Mouse (Mus musculus) embryonic facial prominence, embryonic 10.5 days (tissue): ENCODE measurements at regions not wholly inside any gene's neighbourhood (a gene's known extent, or its start where the extent isn't known, plus 50 kb on each side); places are given as distances from the start of the nearest gene placed in this dataset.

Source experiments
- DNase-seq: peaks from one replicate; pipeline ENCODE4 v3.0.0-alpha.2; 2017; ENCODE audit warnings: low spot score
- H3K27ac ChIP-seq: fragments of 300-500 bp; sonication (generic); replicated peaks from 2 replicates; pipeline ENCODE4 v1.5.1; 2016; ENCODE audit warnings: mild to moderate bottlenecking
- H3K27me3 ChIP-seq: fragments of 300-500 bp; sonication (generic); replicated peaks from 2 replicates; pipeline ENCODE4 v1.6.1; 2016; ENCODE audit warnings: low read depth, mild to moderate bottlenecking; ENCODE audit not compliant: poor library complexity, severe bottlenecking
- H3K36me3 ChIP-seq: fragments of 300-500 bp; sonication (generic); replicated peaks from 2 replicates; pipeline ENCODE4 v1.6.1; 2016; ENCODE audit warnings: mild to moderate bottlenecking, moderate library complexity
- H3K4me1 ChIP-seq: fragments of 300-500 bp; sonication (generic); 2 replicates; pipeline ENCODE4 v1.6.1; 2016
- H3K4me3 ChIP-seq: fragments of 300-500 bp; sonication (generic); 2 replicates; pipeline ENCODE4 v1.5.1; 2016; ENCODE audit warnings: mild to moderate bottlenecking, moderate library complexity
- H3K9me3 ChIP-seq: fragments of 300-500 bp; sonication (generic); 2 replicates; pipeline ENCODE4 v1.6.1; 2016; ENCODE audit warnings: mild to moderate bottlenecking
- WGBS: fragments of 180-500 bp; shearing (Covaris S2); methylation state at CpG from one replicate; pipeline ENCODE4 v1.1.7; 2016; 5-methylcytosine and 5-hydroxymethylcytosine counted together

- H3K4me1 ChIP-seq, result no peaks in the 10 kb centered on the region
- 90% methylated on average over 3 of the region's 3 CpGs for WGBS
- H3K27ac ChIP-seq, result no peak overlapping the region
- H3K4me3 ChIP-seq, result no peak overlapping the region
- no peaks in the 10 kb centered on the region for H3K36me3 ChIP-seq
- no peak for DNase-seq
- H3K9me3 ChIP-seq, result no peaks in the 10 kb centered on the region
- no peaks in the 10 kb centered on the region for H3K27me3 ChIP-seq
Observed at GRCm38 (mm10) chr14:58224419-58224818, 154.1 kb downstream of the Fgf9 start.

DNA sequence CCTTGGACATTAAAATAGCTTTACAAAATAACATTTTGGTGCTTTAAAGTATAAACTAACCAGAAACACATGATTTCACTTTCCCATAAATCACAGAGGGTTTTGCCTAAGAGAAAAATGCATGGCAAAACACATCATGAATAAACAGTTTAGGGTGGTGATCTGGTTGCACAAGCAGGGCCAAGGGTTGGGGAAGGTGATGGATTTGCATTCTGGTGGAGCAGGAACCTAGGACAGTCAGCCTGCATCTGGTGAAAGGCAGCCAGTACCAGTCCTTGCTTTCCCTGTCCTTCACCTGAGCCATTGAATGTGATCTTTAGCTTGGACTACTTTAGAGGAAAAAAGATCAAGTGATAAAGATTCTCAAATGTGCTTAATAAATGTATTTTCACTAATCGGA, 138.1 kb downstream of the Fgf9 start:
- H3K27me3 ChIP-seq, result peaks cover 6% of the 10 kb centered on the region; the same call in 1 of the 2 replicates
- H3K9me3 ChIP-seq, result no peaks in the 10 kb centered on the region
- no peak overlapping the region for H3K27ac ChIP-seq
- DNase-seq, result no peak
- WGBS, result 92% methylated on average over 1 of the region's 1 CpGs
- H3K4me1 ChIP-seq, result peaks cover under 1% of the 10 kb centered on the region
- no peak overlapping the region for H3K4me3 ChIP-seq
- no peaks in the 10 kb centered on the region for H3K36me3 ChIP-seq

- H3K9me3 ChIP-seq, result no peaks in the 10 kb centered on the region
- no peaks in the 10 kb centered on the region for H3K36me3 ChIP-seq
- WGBS, result 57% methylated on average over 6 of the region's 6 CpGs
- DNase-seq, result peak; percentile 13
- no peak overlapping the region for H3K4me3 ChIP-seq
- H3K4me1 ChIP-seq, result peaks cover 10% of the 10 kb centered on the region
- H3K27me3 ChIP-seq, result peaks cover 11% of the 10 kb centered on the region; the same call in 1 of the 2 replicates
- no peak overlapping the region for H3K27ac ChIP-seq
Observed at GRCm38 (mm10) chr14:58202607-58203295, 132.4 kb downstream of the Fgf9 start.

GRCm38 (mm10) chr14:58189948-58190347, 119.6 kb downstream of the Fgf9 start:
- H3K9me3 ChIP-seq, result no peaks in the 10 kb centered on the region
- no peaks in the 10 kb centered on the region for H3K36me3 ChIP-seq
- H3K27ac ChIP-seq, result no peak overlapping the region
- peaks cover 10% of the 10 kb centered on the region; the same call in 1 of the 2 replicates for H3K4me1 ChIP-seq
- 0 out of 2 replicates have a peak, but pooled peaks cover 4% of the 10 kb centered on the region for H3K27me3 ChIP-seq
- no peak for DNase-seq
- WGBS, result 86% methylated on average over 15 of the region's 15 CpGs
- H3K4me3 ChIP-seq, result no peak overlapping the region

- H3K4me3 ChIP-seq, result no peak overlapping the region
- WGBS, result 63% methylated on average over 5 of the region's 5 CpGs
- H3K36me3 ChIP-seq, result no peaks in the 10 kb centered on the region
Observed at GRCm38 (mm10) chr14:58182869-58183268, 112.5 kb downstream of the Fgf9 start.

GRCm38 (mm10) chr14:58180724-58181123, 110.4 kb downstream of the Fgf9 start:
- H3K27me3 ChIP-seq, result no peaks in the 10 kb centered on the region
- no peak overlapping the region for H3K4me3 ChIP-seq
- no peaks in the 10 kb centered on the region for H3K4me1 ChIP-seq
- H3K36me3 ChIP-seq, result no peaks in the 10 kb centered on the region
- H3K9me3 ChIP-seq, result 0 out of 2 replicates have a peak, but pooled peaks cover 2% of the 10 kb centered on the region
- no peak for DNase-seq
- H3K27ac ChIP-seq, result no peak overlapping the region

More at GRCm38 (mm10) chr14:58182869-58183268, 112.5 kb downstream of the Fgf9 start:
- no peaks in the 10 kb centered on the region for H3K4me1 ChIP-seq
- no peaks in the 10 kb centered on the region for H3K27me3 ChIP-seq
- H3K9me3 ChIP-seq, result 0 out of 2 replicates have a peak, but pooled peaks cover 2% of the 10 kb centered on the region
- DNase-seq, result no peak
- no peak overlapping the region for H3K27ac ChIP-seq

GRCm38 (mm10) chr14:58175651-58176363, 105.5 kb downstream of the Fgf9 start:
- Histone ChIP-seq H3K9me3 (0 out of 2 replicates have a peak, but pooled peaks cover 2% of the 10 kb centered on the region), H3K4me1 (no peaks in the 10 kb centered on the region), H3K36me3 (no peaks in the 10 kb centered on the region), H3K27ac (no peak overlapping the region), H3K4me3 (no peak overlapping the region), H3K27me3 (no peaks in the 10 kb centered on the region)
- DNase-seq, result no peak
- WGBS, result 87% methylated on average over 5 of the region's 5 CpGs

DNA sequence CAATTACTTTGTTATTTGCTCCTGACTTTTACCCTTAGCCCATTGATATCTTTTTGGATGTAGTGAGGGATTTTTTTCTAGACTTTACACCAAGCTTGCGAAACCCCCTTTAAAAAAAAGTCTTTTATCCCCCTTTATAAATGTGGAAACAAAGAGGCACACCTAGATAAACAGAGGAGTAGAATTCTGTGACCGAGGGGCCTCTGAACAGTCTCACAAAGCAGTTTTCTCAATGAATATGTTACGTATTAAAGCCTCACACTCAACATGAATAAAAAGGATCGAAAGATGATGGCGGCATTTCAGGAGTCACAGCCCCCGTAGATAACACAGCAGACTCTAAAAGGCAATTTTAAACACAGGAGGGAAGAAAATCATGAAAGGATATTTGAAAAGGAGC, 104.2 kb downstream of the Fgf9 start:
- DNase-seq, result no peak
- no peaks in the 10 kb centered on the region for H3K4me1 ChIP-seq
- 90% methylated on average over 6 of the region's 6 CpGs for WGBS
- H3K27me3 ChIP-seq, result no peaks in the 10 kb centered on the region
- H3K4me3 ChIP-seq, result no peak overlapping the region
- 0 out of 2 replicates have a peak, but pooled peaks cover 2% of the 10 kb centered on the region for H3K9me3 ChIP-seq
- no peaks in the 10 kb centered on the region for H3K36me3 ChIP-seq
- no peak overlapping the region for H3K27ac ChIP-seq

- no peaks in the 10 kb centered on the region for H3K4me1 ChIP-seq
- no peak overlapping the region for H3K4me3 ChIP-seq
- WGBS, result 90% methylated on average over 5 of the region's 5 CpGs
- DNase-seq, result no peak
- H3K36me3 ChIP-seq, result no peaks in the 10 kb centered on the region
- no peak overlapping the region for H3K27ac ChIP-seq
- H3K27me3 ChIP-seq, result no peaks in the 10 kb centered on the region
- H3K9me3 ChIP-seq, result no peaks in the 10 kb centered on the region
Observed at GRCm38 (mm10) chr14:58168920-58169319, 98.6 kb downstream of the Fgf9 start.
